Mouse (Mus musculus) spleen, adult 12 weeks (tissue): Measurements from ENCODE around the gene Fam98b.
A peak's percentile ranks its signal among the peaks of the same experiment; 100 is the strongest.

ENCODE experiments used
- DNase-seq: peaks from one replicate; pipeline ENCODE4 v3.0.0; 2022; ENCODE audit warnings: low spot score

Fam98b gene

DNA sequence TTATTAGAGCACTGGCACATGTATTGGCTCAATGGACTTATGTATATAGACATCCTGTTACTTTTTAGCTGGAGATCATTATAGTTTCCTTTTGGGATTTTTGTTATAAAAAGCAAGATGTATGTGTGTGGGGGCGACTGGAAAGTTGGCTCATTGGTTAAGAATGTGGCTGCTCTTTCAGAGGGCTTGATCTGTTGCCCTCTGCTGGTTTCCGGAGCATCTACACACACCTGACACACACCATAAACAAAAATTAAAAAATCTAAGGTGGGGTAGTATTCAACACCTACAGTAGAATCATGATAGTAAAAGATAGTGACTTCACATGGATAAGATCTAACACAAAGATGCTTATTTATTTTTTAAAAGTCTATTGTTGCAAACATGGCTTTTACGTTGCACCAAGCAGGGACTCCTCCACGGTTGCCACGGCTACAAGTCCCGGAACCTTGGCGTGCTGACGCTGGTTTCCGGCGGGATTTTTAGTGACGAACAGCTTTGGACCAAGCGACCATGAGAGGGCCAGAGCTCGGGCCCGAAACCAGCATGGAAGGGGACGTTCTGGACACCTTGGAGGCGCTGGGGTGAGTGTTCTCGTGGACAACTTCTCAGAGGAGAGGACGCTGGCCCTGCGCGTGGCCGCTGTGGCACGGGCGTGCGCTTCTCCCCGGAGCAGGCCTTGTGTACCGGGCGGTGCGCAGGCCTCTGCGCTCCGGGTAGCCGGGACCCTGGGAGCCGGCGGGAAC, at the start of gene Fam98b:
Gene Fam98b (plus strand): TSS at position 485 of the 746 bp plus-strand sequence.
- DNase-seq: peak; percentile 76

DNA sequence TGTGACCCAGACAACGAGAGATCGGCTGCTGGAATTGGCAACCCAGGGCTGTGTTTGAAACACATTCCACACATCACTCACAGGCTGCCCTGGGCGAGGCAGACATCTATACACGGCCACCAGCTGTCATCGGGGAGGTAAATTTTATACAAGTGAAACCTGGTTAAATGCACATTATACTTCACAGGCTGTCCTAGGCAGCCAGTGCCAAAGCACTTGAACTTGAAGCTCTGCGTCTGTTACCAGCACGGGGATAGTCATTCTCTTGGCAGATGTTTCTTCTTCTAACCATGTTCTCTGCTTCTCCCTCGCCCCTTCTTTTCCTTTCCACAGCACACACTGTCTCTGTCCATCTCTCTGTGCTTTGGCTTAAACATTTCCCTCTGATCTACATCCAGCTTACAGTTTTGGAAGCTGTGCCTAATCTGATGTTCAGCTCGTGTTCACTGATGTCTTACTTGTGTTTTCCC, 48.6 kb upstream of the Fam98b start:
- DNase-seq: no peak

DNA sequence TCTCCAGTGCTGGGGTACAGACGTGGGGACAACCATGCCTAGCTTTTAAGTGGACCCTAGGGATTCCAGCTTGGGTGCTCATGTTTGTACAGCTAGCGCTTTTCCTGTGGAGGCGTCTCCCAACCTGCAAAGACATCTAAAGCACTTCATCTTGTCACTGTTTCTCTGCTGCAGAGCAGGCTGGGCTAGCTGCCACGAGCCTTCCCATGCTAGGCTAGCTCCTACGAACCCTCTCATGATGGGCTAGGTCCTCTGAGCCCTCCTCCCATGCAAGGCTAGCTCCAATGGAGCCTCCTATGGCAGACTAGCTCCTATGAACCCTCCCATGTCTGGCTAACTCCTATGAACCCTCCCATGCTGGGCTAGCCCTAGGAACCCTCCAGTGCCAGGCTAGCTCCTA, 46.2 kb upstream of the Fam98b start:
- no peak for DNase-seq

DNA sequence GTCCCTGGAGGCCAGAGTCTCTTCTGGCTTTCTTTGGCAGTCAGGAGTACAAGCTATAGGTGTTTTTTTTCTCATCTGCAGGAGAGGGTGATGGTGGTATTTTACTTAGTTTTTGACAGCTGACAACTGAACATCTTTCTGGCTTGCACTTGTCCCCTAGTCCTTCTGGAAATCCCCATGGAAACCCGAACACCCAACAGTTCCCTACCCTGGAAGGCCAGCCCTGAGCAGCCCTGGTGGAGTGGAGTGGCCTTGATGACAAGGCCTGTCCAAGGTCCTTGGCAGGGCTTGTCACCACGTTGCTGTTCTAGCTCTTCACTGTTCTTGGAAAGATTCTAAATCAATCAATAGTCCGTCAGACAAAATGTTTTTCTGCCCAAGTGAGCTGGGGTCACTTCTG, 45.0 kb upstream of the Fam98b start:
- no peak for DNase-seq

DNA sequence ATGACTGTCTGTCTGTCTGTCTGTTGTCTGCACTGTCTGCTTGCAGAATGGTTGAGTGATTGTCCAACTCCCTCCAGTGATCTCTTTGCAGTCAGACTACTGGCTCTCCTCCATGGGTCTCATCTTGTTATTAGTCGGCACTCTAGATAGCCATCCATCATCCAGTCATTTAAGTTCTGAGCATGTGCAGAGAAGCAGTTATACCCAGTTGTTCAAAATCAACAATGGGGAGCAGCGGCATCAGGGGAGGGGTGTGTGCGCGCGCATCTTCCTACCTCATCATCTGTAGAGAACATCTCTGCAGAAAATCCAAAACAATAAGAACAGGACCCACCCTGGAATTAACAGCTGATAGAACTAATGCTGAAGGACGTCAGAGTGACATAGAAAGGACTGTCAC, 44.5 kb upstream of the Fam98b start:
- no peak for DNase-seq

DNA sequence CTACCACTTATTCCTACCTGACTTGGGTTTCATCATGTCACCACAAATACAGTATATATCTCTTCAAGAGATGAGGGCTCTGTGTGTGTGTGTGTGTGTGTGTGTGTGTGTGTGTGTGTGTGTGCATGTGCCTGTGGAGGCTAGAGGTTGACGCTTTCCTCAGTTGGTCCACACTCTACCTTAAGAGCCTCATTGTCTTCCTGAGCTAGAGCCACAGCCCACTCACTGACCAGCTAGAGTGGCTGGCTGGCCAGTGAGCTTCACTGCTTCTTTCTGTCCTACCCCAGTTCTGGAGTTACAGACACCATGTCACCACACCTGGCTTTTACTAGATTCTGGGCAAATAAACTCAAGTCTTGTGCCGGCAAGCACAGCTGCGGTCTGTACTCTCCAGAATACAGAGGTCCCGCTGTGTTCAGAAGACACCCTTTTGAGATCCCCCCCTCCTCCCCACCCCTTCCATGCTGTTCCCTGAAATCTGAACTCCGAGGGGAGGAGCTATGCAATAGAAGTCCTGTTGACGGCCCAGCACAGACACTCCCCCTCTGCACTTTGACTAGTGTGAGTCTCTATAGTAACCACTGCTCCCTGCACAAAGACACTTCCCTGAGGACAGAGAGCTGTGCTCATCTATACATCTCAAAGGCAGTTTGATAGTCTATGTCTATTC, 39.0 kb upstream of the Fam98b start:
- DNase-seq: no peak

DNA sequence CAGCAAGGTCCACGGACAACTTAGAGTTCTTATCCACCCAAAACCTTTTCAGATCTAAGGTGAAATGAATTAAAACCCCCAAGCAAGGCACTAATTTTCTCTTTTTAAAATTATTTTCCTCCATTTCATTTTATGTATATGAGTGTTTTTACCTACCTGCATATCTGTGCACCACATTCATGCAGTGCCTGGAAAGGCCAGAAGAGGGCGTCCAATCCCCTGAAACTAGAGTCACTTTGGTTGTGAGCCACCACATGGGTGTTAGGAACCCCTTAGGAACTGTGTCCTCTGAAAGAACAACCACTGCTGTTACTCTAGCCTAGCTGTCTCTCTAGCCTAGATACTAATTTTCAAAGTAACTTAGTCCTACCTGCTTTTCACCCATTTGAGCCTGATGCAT, 33.4 kb upstream of the Fam98b start:
- DNase-seq: no peak

DNA sequence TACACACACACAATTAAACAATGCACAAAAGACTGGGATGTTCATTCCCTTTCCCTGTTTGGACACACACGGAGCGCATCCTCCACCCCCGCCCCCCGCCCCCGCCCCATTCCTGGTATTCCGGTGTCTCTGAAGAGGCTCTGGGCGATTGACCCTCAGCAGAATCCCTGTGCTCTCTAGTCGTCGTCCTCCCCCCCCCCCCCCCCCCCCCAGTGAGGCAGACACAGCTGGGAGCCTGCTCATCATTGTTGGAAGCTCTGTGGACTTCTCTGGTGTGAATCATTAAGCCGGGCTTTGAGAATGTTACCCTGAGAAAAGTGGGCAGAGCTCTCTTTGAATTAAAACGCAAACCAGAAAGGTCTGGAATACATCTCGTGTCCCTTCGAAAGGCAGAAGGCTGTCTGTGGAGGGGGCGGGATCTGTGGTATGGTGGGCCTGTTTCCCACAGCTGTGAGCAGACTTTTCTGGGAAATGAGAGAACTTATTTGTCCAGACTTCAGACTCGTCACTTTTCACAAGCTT, 31.8 kb upstream of the Fam98b start:
- no peak for DNase-seq

DNA sequence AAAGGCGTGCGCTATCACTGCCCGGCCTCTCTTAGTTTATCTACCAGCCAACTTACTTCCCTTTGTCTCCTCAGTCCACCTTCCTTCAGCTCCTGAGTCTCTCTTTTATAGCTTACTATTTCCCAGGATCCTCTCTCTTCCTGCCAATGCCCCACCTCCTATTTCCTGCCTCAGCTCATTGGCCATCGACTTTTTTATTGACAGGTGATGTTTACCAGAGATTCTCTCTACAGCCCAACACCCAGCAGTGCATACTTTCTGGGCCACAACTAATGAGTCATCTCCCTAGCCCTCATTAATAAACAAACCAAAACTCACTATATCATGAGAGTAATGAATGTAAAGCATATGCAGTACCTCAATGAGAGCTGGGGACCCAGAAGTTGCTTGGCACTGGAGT, 30.0 kb upstream of the Fam98b start:
- no peak for DNase-seq

DNA sequence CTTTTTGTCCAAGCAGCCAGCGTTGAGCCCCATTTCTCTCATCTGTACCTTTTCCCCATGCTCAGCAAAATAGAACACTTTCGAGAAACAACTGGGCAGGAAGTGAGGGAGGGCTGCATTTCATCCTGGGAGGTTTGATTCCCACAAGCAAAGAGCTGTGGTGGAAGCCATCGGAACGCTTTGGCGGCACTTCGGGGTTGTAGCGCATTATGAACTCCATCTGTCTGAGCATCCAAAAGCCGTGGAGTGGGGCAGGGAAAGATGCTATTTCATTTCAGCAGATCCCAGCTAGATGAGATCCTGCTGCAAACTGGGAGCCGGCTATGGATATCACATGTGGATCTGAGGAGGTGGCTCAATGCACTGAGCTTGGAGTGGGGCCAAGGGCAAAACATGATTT, 26.9 kb upstream of the Fam98b start:
- DNase-seq: no peak

DNA sequence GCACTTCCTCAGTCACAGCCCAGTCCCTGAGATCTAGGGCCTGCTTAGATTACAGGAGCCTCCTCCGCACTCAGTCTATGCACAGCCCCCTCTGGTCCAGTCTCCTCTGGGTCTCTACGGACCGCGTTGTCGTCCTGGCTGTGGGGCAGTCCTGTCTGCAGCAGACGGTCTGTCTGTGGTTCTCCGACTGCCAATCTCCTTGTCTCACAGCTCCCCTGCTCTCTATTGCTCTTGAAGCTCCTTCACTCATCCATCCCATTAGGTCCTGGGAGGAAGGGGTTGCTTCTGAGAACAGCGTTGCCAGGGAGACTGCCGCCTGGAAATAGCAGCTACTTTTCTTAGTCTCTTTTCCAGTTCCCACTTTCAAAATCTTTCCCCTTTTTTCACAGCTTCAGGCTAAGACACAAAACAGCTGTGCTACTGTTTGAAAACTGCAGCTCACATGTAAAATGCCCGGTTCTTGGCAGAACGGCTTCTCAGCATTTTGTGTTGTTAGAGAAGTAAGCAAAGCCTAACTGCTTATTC, 20.9 kb upstream of the Fam98b start:
- no peak for DNase-seq

DNA sequence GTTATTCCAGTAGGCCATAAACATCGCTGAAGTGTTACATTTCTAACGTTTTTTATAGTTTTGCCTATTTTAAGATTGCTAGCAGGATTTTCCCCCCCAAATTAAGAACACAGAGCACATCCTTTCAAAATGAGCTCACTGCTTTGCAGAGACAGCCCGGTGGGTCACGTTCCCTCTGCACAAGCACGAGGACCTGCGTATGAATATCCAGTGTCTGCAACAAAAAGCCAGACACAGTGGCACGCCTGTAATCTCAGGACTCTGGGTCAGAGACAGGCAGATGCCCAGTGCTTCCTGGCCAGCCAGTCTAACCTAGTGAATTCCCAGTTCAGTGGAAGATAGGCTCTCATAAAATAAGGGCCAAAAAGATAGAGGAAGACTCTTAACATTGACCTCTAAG, 19.3 kb upstream of the Fam98b start:
- no peak for DNase-seq

DNA sequence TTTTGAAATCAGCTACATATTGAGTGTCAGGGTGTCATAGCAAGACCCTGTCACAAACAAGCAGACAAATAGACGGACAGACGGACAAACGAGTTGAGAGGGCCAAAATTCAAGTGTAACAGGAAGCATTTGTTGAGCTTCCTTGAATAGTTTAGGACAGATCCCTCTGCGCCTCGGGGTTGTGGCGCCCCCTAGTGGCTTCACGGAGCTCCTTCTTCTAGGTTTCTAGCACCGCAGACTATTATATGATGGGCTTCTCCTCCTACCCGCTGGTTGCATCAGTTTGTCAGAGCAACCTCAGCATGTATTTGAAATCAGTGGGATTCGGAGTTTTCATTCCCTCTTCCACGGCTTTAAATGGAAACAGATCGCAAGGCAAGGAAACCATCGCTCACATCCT, 18.3 kb upstream of the Fam98b start:
- peak; percentile 27 for DNase-seq

DNA sequence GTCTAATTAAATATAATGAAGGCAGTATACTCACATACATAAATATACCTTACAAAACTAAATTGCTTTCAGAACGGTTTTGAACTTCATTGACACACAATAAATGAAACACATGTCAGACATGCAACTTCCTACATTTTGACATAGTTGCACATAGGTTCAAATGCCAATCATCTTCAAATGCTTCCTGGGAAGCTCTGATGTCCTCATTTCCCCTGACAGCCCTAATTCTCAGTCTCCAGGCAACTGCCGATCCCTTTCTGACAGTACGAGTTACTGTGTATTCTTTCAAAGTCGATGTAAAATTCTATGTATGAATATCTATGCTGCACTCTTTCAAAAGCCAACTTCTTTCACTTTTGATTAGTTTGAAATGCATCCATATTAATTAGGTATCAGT, 7.6 kb upstream of the Fam98b start:
- DNase-seq: no peak

DNA sequence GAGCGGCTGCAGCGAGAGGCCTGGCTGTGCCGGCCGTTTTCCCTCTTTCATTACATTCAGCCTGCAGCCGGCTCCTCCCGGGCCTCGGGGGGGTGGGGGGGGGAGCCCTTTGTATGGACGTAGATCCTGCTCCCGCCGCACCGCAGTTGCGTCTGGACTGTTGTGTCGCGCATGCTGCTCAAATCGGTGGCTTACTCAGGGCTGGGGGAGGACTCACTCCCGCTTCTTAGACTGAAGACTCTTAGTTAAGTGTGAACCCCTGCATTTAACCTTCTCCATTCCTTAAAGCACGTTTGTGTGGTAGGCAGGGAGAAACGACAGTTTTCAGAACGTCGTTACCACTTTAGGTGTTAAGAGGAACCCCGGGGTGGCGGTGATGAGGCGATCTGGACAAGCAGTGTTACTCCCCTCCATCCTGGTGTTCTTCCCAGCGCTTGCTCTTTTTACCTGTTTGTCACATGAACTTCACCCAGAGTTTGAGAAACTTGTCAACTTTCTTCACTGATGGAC, 517 bp downstream of the Fam98b start:
- peak; percentile 14 for DNase-seq

DNA sequence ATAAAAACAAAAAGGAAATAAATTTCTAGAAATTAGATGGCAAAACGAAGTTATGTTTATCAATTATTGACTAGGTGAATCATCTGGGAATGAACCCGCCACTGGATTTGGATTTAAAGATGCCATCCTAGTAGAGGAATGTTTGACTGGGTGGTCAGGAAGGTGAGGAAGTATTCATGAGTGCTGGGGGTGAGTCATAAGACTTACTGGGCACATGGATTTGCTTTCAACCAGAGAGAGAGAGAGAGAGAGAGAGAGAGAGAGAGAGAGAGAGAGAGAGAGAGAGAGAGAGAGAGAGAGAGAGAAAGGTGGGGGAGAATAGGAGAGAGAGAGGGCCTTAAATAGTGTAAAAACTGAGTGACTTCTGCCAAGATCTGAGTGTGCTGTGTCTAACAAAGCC, 5.9 kb downstream of the Fam98b start:
- no peak for DNase-seq

DNA sequence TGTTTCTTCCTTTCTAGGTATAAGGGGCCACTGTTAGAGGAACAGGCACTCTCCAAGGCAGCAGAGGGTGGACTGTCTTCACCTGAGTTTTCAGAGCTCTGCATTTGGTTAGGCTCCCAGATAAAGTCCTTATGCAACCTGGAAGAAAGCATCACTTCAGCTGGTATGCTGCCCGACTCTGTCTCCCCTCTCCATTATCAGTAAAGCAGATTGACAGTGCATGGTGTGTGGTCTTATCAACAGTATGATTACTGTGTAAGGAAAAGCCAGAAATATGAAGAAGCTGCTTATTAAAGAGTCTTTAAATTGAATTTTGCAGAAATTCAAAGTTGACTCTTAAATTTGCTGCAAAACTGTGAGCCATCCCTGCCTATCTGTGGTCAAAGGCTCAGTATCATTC, 8.1 kb downstream of the Fam98b start:
- DNase-seq: no peak

DNA sequence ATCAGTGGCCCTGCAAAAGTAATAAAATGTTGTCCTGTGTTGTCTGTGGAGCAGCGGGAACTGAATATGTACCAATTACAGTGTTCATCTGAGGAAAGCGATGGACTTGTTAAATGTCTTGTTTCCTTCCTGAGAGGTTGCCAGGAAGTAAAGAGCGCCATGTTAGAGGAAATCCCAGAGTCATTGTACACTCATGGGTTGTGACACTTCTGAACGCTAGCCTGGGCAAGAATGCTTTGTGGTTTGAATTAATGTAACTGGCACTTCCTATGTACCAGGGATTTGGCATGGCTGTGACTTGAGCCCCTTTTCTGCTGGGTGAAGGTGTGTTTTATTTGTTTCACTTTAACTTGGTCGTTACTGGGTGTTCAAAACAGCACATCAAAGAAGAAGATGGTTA, 12.6 kb downstream of the Fam98b start:
- no peak for DNase-seq

DNA sequence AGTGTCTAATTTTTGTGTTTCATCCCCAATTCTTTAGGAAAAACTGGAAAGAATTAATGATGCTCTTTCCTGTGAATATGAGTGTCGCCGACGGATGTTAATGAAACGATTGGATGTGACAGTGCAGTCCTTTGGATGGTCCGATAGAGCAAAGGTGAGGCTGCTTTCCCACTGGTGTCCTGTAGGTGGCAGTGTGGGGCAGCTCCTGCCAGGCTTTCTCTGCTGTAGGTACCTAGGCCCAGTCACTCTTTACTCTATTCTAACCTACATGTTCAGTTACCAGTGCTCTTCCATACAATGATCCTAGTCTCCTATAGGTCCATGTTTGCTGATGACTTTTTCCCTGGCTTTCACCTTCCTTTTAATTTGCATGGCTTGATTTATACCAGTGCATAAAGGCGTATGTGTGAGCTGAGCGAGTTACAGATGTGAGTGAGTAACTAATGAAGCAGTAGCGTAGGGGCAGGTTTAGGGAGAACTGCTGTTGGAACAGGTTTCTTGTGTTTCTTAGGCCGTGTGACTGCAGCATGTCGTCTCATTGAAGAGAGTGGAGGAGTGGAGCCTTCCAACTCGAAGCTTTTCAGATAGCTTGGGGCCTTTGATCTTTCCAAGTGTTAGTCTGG, 14.4 kb downstream of the Fam98b start:
- peak; percentile 49 for DNase-seq

DNA sequence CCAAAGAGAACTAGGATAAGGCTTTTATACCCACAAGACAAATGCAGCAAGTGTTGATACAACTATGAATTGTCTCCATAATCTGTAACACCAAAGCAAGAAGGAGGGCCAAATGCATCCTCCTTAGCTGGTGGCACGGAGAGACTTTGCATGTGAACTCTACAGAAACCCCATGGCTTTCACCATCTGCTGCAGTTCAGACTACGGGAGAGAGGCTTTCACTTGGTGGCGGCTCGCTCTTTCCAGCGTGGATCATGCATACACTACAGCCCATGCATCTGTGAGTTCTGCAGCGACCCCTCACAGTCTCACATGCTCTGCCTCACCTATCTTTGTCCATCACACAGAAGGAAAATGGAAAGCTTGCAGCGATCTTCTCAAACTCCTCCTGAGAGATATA, 38.8 kb downstream of the Fam98b start:
- no peak for DNase-seq

DNA sequence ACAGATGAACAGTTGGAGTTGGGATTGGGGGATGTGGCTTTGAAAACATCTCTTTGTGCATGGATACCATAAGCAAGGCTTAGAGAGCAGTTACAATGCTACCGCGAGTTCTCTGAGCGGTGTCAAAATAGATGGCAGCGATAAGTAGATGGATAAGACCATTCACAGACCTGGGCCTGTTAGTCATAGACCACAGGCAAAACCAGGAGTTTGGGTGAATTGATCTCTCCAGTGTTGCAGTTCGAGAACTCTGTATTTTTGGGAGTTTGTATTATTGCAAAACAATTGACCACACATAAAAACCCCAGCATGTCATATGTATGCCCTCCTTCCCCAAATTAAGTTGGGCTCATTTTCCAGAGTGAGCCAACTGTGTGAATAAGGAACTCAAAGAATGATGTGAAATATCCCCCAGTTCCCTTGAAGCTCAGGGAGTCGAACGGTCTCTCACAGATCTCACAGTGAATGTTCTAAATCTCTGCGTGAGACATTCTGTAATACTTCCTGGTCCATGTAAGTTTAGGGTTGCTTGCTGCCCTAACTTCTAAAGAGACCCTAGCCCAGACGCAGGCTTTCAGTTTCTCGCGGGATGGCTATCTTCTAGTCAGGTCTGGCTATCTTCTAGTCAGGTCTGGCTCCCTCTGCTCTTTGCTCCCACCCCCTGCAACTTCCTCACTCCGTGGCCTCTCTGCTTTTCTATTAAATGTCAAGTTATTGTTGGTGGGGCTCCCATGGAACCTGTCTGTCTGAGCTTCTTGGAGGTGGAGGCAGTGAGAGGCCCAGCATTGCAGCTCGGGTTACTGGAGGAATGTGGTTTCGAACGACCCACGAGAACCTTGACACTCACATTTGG, 50.3 kb downstream of the Fam98b start:
- DNase-seq: no peak
